Comparison of ENCODE assay signal across 1 mouse cellular context in genomic region chr11:54785566-54785965, GRCm38 (mm10).
TF ChIP-seq lines count a peak whose summit lies in the region.

No protein-coding gene starts in this region.

TF ChIP-seq in MEL, 35 proteins besides CTCF, POLR2A, EP300 and RAD21 (continued from another document):
- TF ChIP-seq POLR2AphosphoS2 (IDR thresholded peaks at IDR 0.05; ENCODE audit: low read length) (no peak), SMC3 (IDR thresholded peaks at IDR 0.05; ENCODE audit: low read depth, low read length) (peak; percentile 53), E2F4 (IDR thresholded peaks at IDR 0.05; ENCODE audit: borderline replicate concordance, low read depth, low read length) (no peak), MEF2A (IDR thresholded peaks at IDR 0.05; ENCODE audit: extremely low read depth, insufficient replicate concordance, low read depth, low read length, poor library complexity, severe bottlenecking) (no peak), USF2 (IDR thresholded peaks at IDR 0.05; ENCODE audit: borderline replicate concordance in 1 of 2, insufficient read depth in 1 of 2, low read depth in 1 of 2, low read length in 2 of 2) (no peak), ZNF384 (IDR thresholded peaks at IDR 0.05; ENCODE audit: low read depth, low read length) (peak; percentile 60), HCFC1 (IDR thresholded peaks at IDR 0.05; ENCODE audit: low read depth, low read length) (no peak), USF1 (IDR thresholded peaks at IDR 0.05; ENCODE audit: low read depth, low read length) (no peak), MXI1 (IDR thresholded peaks at IDR 0.05; ENCODE audit: low read depth, low read length) (no peak), RCOR1 (IDR thresholded peaks at IDR 0.05; ENCODE audit: low read depth, low read length) (peak; percentile 95), MAX (IDR thresholded peaks at IDR 0.05; ENCODE audit: low read length) (no peak)
